Mouse (Mus musculus) frontal cortex, adult 2 months (tissue): Measurements from ENCODE around the gene Olfr45. TPM values are rescaled to one million over a fixed set of nuclear protein-coding genes. Genes with fewer than 3 reads are reported as not detected.
A peak's percentile ranks its signal among the peaks of the same experiment; 100 is the strongest.
"Not testable (repeated sequence)": the region's sequence is repeated elsewhere in the genome, so short reads cannot be mapped to it uniquely, and the experiment has no call there.

Experiments
- DNase-seq, 2 experiments: peaks; one replicate each; pipeline ENCODE4 v3.0.0; 2022; ENCODE audit warnings: low spot score in 1 of 2; ENCODE audit errors: extremely low spot score in 1 of 2
- polyA plus RNA-seq: library from polyadenylated mRNA; depleted of rRNA; stranded (reverse); fragments of >200 nt; gene quantifications from 2 replicates; pipeline ENCODE4 v1.2.3, GENCODE M21; 2012; rRNA removed

Olfr45 gene
- 0.06 TPM in 1 of 2 replicates, not detected in the other for polyA plus RNA-seq

GRCm38 (mm10) chr7:140681651-140682050 is at the start of gene Olfr45:
Gene Olfr45 (plus strand): TSS chr7:140681951.
- no peak for DNase-seq

DNA sequence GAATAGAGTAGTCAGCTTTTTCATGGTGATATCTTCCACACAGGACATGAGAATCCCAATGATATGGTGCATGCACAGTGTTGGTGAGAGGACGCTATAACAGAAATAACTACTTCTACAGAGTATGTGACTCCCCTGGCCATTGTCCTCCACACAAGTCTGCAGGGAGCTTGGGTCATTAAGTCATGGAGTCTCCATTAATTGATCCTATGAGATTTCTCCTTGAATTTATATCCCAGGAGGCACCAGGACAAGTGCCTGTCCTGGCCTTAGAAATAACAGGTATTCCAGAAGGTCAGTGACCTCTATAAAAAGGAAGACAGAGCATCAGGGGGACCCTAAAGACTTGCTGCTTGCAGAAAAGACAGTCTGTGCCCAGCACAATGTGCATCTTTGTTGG is 35.6 kb upstream of the Olfr45 start, which contains the start of gene Olfr53:
Gene Olfr53, plus strand, starts transcription at position 301 of the 400 bp plus-strand sequence.
- DNase-seq: no peak

GRCm38 (mm10) chr7:140659630-140660029 is 22.1 kb upstream of the Olfr45 start, which contains the start of gene Olfr539:
Gene Olfr539 (plus strand): TSS chr7:140659930.
- no peak for DNase-seq

DNA sequence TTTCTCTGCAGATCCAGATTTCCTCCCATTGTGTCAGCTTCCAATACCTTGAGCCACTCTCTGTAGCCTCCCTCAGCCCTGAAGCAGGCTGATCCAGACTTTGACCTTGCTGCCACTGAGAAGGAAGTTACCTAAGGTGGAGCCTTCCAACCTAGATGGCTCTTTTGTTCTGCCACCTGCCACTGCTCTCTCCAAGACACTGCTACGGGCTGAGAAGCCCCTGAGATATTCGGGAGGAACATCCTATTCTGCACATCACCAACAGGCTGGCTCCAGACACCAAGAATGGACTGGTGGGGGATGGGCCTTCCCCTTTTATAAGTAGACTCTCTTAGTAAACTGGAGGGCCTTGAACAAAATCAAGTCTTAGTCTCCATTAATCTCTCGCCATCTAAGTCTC is 11.1 kb upstream of the Olfr45 start:
- DNase-seq: not testable (repeated sequence)

DNA sequence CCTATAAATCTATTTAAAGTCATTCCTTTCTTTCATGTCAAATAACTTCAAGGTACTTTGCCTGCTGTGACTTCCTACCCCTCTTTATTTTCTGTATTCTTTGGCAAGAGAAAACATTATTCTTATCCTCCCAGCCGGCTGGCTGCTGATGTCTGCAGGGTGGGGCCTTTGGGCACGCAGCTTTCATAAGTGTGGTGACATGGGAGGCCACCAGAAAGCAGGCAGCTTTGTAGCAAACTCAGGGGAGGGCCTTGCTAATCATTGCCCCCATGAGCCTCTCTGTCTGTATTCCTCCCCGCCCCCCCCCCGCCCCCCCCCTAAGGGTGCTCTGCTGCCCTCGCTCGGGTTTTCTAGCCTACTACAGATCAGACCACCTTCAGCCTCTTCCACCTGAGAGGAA is 5.9 kb upstream of the Olfr45 start:
- DNase-seq: no peak

DNA sequence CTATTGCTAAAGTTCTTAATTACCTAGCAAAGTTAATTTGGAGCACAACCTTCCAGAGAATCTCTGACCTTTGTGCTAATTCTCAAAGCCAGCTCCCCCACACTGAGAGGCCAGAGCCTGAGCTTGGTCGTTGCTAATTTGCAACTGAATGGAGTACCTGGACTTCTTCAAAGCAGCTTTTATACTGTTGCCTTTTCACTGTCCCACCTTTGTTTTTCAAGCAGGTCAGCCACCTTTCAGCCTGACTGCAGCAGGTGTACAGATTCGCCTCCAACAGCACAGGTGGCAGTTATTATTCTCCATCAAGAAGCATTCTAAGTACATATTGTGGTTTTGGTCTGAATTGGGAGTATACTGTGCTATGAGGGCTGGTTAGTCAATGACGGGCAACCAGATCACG is 2.2 kb upstream of the Olfr45 start:
- DNase-seq: not testable (repeated sequence)

GRCm38 (mm10) chr7:140696967-140697366 is 15.2 kb downstream of the Olfr45 start, which contains the start of gene Olfr541:
Gene Olfr541 (plus strand): TSS chr7:140697267.
- no peak for DNase-seq

DNA sequence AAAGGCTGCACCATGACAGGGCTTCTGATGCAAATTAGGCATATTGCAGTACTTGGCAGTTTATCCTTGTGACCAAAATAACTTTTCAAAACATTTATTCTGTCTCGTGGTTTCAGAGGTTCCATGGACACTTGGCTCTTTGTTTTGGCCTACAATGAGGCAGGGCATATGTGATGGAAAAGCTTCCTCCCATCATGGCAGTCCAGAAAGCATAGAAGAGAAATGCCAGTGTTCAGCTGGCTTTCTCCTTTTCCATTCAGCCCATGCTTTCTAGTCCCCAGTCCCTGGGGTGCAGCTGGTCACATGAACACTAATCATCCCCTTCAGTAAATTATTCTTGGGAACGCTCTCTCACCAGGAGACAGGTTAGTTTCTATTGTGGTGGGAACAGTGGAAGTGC is 24.6 kb downstream of the Olfr45 start:
- DNase-seq: no peak

GRCm38 (mm10) chr7:140707536-140708284 is 26.0 kb downstream of the Olfr45 start:
- DNase-seq: no peak

DNA sequence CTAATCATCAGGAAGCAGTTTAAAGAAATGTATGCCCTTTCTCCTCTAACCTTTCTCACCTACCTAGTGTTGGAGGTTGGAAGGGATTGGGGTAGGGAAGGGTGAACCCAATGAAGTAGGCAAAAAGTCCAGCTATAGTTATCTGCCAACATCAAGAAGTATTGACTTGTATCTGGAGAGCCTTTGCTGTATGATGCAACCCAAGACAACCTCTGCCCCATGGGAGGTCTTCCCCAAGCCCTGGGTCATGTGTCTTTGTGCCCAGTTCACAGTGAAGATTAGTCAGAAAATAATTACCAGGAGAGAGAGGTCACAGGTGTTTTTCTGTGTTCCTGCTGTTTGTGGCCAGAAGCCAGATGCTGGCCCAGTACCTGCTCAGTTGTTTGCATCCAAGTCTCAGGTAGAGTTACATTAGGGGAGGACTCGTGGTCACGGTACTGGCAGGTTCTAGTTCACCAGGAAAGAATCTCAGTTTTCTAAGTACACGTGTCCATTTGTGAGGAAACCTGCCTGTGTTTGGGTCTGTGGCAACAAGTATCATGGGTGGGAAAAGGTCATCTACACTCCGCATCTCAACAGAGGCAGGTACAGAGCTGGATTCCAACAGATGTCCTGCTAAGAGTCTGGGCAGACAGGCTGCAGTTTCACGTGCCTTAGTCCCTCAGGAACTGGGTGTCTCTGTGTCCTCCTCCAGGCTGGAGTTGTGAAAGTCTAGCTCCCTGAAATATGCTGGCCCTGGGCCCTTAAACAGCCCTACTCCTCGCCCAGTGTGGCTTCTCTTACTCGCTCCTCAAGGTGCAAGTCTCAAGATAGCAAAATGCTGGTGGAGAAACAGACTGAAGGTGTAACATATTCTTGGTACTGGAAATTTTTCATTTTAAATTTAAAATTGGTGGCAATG is 35.7 kb downstream of the Olfr45 start:
- DNase-seq: peak in 1 of 2 experiments; percentile 16

- no peak for DNase-seq
Observed at GRCm38 (mm10) chr7:140721095-140721494, 39.3 kb downstream of the Olfr45 start.

DNA sequence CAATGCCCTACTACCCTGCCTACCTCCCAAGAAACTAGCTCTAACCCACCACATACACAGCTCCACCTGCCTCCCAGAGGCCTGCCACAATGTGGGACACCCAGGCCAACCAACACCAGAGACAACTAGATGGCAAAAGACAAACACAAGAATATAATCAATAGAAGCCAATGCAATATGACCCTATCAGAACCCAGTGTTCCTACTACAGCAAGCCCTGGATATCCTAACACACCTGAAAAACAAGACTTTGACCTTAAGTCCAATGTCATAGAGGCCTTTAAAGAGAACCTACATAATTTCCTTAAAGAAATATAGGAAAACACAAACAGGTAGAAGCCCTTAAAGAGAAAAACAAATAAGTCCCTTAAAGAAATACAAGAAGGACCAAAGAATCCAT is 43.8 kb downstream of the Olfr45 start:
- no peak for DNase-seq

DNA sequence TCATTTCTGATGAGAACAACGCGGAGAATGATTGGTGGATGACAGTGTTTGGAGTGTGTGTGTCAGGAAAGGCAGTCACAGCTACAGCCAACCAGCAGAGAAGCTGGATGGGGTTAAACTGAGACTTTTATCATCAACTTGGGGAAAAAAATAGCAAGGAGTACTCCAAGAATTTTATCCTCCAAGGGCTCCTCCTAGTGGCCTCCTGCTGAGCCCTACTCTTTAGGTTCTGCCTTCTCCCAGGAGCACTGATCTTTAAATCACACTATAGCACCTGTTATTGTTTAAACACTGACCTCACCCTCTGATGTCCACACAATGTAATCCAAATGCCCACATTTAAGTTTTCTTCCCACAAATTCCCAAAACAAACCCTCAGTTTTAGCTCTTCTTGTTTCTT is 51.4 kb downstream of the Olfr45 start:
- peak in 1 of 2 experiments; percentile 39 for DNase-seq

Other genes with a start within 250 kb of the Olfr45 start
- gene Olfr533, start 218.6 kb upstream of the Olfr45 start, polyA plus RNA-seq: 0.06 and 0.32 TPM in 2 replicates
- 0.02 TPM in 1 of 2 replicates, not detected in the other for gene Olfr535, start 197.7 kb upstream of the Olfr45 start, polyA plus RNA-seq
- 0.02 and 0.06 TPM in 2 replicates for gene Olfr536, start 174.6 kb upstream of the Olfr45 start, polyA plus RNA-seq
- gene Olfr538, start 114.1 kb upstream of the Olfr45 start, polyA plus RNA-seq: not detected in 2 replicates
- 0.02 TPM in 1 of 2 replicates, not detected in the other for gene Olfr46, start 80.7 kb upstream of the Olfr45 start, polyA plus RNA-seq
- gene Olfr61, start 53.0 kb upstream of the Olfr45 start, polyA plus RNA-seq: 0.10 and 0.11 TPM in 2 replicates
- 0.19 TPM in 1 of 2 replicates, not detected in the other for gene Olfr53, start 35.5 kb upstream of the Olfr45 start, polyA plus RNA-seq
- 0.04 and 0.21 TPM in 2 replicates for gene Olfr539, start 22.0 kb upstream of the Olfr45 start, polyA plus RNA-seq
- gene Olfr541, start 15.3 kb downstream of the Olfr45 start, polyA plus RNA-seq: 0.08 TPM in 1 of 2 replicates, not detected in the other
- gene Cyp2e1, start 81.8 kb downstream of the Olfr45 start, polyA plus RNA-seq: 0.32 and 0.95 TPM in 2 replicates
- 0.50 and 0.66 TPM in 2 replicates for gene Syce1, start 105.9 kb downstream of the Olfr45 start, polyA plus RNA-seq
- gene Zfp941, start 140.2 kb downstream of the Olfr45 start, polyA plus RNA-seq: 18.5 and 22.4 TPM in 2 replicates
- 0.78 and 1.4 TPM in 2 replicates for gene Urah, start 153.1 kb downstream of the Olfr45 start, polyA plus RNA-seq
- 1.4 and 6.3 TPM in 2 replicates for gene Scgb1c1, start 163.6 kb downstream of the Olfr45 start, polyA plus RNA-seq
- 0.26 and 0.36 TPM in 2 replicates for gene Odf3, start 165.9 kb downstream of the Olfr45 start, polyA plus RNA-seq
- 0.13 and 0.16 TPM in 2 replicates for gene Gm45785, start 174.4 kb downstream of the Olfr45 start, polyA plus RNA-seq
- gene Ric8a, start 175.0 kb downstream of the Olfr45 start, polyA plus RNA-seq: 68.7 and 84.4 TPM in 2 replicates
- 31.9 and 32.3 TPM in 2 replicates for gene Bet1l, start 175.6 kb downstream of the Olfr45 start, polyA plus RNA-seq
- 92.8 and 99.7 TPM in 2 replicates for gene Psmd13, start 200.0 kb downstream of the Olfr45 start, polyA plus RNA-seq
- 116 and 137 TPM in 2 replicates for gene Sirt3, start 200.4 kb downstream of the Olfr45 start, polyA plus RNA-seq
- gene Cox8b, start 218.5 kb downstream of the Olfr45 start, polyA plus RNA-seq: 0.57 and 0.76 TPM in 2 replicates
- gene Nlrp6, start 239.0 kb downstream of the Olfr45 start, polyA plus RNA-seq: 0.17 and 0.18 TPM in 2 replicates